Mouse (Mus musculus): ENCODE results near the gene Pth1r.

Gene Pth1r

DNA sequence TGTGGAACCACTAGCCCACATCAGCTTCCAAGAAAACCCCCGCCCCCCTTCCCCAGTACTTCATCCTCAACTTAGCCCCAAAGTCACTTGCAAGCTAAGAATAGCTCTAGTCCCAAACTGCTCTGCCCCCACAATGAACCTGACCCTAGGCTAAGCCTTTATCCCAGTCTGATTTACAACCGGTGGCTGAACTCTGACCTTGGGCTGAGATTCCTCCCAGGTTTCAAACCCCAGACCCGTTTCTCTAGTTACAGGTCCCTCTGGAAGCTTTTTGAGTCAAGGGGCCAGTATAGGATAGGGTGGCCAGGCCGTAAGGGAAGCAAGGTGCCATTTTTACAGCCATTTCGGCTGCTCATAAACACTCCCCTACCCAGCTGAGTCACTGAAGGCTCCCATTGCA lies 707 bp downstream of the Pth1r start:
- DNase-seq, result no peak

DNA sequence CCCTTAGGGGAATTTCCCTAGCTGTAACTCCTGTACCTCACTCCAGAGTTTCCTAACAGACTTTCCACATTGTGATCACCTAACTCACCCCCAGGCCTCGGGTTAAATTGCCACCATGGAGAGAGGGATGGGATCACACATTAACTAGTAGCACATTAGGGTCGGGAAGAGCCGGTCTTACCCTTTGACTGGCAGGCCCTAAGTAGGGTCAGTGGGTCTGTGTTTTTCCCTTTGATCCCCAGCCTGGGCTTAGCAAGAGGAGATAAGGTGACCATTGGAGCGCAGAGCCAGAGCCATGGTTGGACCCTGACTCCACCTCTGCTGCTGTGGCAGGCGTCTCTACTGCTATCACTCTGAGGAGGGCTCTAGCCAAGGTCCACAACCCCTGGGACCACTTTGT lies 1.2 kb downstream of the Pth1r start:
- DNase-seq, result no peak

DNA sequence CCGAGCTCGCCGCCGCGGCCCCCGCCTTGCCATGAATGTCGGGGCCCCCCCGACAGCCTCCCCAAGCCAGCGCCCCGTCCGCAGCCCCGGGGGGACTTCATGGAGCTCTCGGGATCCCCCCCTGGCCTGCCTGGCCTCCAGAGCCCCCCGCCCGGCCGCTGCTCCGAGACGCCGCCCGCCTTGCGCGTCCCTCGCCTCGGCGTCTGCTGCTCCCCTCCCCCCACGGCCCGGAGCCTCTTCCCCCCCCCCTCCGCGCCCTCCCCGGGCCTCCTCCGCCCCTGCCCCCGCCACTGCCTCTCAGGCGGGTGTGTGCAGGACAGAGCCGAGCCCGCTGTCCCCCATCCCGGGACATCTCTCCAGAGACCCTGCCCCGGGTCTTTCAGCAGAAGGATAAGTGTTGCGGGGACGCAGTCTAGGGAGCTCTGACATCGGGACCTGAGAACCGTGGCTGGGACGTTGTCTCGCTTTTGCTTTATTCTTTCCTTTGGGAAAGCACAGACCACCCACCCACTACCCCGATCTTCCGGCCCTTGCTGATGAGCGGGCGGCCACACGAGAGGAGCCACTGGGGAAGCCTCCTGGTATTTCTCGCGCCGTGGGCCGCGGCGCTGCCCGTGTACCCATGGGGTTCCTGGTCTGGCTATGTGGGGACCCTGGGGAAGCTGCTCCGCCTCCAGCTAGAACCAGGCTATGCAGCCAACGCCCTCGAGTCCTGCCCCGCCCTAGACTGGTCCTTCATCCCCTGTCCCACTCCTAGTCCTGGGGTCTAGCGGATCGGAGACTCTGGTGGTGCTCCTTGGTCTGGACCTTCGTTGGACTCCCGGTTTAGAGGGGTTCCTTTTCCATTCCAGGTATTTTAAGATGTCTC lies 3.3 kb downstream of the Pth1r start:
- no peak for DNase-seq

DNA sequence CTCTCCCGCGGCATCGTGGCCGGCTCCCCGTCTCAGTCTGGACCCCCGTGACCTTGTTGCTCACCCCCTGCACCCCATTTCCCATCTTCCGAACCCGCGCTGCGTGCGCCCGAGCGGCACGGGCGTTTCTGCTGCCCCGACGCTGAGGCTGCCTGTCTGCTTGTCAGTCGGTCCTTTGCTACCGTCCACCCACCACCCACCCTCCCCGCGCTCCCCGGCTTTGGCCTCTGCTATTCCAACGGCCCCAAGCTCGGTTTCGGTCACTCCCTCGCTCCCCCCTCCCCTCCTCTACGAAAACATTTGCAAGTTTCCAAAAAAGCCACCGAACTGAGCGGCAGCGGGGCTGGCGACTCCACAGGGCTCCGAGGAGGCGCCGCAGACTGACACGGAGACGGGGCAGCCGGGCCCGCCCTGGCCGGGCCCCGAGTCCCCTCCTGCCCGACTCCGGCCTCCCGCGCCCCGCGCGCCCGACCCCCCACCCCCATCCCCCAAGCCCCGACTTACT lies 3.9 kb downstream of the Pth1r start:
- DNase-seq, result no peak

DNA sequence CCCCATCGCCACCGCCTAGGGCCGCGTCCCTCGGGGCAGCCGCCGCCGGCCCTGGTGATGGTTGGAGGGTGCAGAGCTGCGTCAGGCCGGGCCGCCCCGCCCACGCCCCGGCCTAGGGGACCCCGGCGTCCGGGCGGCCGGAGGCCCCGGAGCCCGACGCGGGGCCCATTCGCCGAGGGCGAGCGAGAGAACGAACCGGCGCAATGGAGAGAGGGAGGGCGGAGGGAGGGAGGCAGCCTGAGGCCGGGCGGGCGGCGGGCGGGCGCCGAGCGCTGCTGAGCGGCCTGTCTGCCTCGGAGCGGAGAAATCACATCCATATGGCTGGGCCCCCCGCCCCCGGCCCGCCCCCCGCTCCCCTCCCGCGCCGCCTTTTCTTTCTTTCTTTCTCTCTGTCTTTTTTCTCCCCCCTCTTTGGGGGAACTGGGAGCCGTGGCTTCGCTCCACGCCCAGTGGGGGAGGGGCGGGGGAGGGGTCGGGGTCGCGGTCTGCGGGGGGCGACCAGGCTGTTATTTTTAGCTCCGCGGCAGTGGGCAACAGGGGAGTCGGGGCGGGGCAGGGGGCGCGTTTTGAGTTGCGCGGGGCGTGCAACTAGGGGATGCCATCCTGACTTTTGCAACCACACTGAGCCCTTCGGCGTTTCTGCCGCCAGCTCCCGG lies 4.5 kb downstream of the Pth1r start:
- no peak for DNase-seq

DNA sequence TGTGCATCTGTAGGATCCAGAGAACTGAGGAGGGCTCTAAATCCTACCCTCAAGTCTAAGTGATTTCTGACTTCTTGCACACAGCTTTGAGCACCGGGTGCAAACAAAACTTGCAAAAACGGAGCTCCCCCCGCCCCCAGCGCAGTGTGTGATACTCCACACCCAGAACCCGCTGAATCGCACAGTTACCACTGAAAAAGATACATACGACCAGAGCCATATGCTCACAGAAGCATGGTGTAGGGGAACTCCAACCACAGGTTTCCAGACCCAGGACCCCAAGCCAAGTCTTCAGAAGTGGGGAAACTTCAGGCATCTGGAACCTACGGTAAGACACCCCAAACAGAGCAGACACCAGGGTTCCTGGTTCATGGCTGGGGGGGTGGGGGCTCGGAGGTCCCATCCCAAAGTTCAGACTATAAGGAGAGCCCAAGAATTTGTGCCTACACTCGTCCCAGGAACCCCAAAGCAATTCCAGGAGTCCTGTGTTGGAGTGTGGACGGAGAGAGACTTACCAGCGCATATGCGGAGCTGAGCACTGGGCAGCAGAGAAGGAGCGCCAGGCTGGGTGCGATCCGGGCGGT lies 5.1 kb downstream of the Pth1r start, which contains the start of gene Myl3:
Gene Myl3 (plus strand): TSS at position 151 of the 584 bp plus-strand sequence.
- DNase-seq, result no peak

DNA sequence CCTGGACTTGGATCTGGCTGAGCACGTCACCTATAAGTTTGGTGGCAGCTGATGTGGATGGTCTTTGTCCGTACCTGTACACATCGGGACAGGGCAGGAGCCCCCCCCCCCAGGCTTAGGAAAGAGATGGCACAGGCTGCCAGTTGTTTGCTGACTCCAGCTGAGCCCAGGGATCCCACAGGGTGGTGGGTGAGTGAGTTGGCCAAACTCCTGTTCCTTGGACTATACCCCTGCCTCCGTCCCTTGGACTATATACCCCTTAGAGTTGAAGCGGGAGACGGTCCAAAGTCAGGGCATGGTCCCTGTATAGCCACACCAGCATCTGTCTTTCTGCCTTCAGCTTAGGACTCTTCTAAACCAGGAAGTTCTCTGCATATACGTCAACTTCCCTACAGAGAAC lies 7.0 kb downstream of the Pth1r start:
- DNase-seq, result no peak

DNA sequence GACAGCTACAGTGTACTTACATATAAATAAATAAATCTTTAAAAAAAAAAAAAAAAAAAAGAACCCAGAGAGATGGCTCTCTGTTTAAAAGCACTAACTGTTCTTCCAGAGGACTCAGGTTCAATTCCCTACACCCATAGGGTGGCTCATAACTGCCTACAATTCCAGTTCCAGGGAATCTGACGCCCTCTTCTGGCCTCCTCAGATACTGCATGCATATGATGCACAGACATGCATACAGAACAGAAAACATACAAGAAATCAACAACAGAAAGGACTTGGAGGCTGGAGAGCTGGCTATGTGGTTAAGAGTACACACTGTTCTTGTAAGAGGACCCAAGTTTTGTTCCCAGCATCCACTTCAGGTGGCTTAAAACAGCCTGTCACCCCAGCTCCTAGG lies 8.9 kb downstream of the Pth1r start:
- DNase-seq, result no peak

DNA sequence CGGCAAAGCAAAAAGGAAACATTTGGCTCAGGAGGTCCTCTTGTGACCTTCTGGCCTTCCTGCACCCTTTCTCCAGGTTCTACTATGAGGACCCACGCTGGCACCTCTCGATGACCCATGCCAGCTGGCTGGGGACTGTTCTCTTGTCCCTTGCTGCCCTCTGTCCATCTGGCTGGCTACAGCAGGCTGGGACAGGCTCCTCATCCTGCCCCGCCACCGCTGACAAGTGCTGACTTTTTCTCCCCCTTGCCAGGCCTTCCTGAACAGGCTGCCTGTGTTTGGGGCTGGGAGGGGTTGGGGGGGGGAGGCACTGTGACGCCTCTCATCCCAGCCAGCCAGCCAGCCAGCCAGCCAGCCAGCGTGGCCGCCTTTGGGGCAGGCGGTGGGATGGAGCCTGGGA lies 10.6 kb downstream of the Pth1r start:
- DNase-seq, result no peak

DNA sequence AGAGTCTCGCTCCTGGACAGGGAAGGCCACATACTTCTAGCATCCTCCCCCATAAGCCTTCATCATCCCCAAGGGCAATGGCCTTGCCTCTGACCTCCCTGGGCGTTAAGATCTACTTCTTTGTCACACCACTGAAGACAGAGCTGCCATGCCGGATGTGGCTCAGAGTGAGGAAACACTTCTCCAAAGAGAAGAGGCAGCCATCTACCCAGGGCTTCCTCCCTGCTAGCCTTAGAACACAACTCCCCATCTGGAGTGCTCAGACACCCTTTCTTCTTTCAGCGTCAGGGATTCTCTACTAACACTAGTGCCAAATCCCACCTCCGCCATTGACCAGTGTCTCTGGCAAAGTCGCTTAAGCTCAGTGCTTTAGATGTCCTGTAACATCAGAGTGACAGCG lies 12.8 kb downstream of the Pth1r start:
- no peak for DNase-seq

DNA sequence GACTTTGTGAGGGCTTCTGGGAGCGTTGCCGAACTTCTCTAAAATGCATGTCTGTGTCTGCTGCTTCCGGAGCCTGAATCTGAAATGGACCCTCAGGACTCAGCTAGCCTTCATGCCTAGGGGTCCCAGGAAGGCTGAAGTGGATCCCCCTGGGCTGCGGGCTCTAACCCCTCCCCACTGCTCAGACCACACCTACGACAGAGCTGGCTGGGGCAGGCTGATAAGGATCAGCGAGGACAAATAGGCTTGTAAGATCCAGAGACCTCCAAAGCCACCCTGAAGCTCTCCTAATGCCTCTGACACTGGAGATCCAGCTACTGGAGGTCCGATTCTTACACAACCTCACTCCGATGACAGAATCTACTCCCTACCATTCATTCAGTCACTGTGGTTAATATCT lies 13.8 kb downstream of the Pth1r start:
- DNase-seq, result no peak

DNA sequence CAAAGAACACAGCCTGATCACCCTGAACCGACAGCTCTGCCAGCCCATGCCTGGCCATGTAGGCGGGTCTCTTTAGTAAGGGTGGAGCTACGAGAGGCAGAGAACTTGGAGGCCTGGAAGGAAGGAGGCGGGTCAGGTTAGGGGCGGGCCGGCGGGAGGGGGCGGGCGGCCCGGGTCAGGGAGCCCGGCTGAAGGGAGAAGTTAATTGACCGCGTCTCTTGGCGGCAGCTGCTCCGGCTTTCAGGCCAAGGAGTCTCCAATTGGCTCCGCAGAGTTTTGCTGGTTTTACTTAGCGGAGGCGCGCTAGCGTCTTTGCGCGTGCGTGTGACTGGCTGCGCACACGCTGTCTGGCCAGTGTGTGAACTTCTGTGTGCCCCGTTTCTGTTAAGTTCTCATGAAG lies 14.3 kb downstream of the Pth1r start:
- no peak for DNase-seq

DNA sequence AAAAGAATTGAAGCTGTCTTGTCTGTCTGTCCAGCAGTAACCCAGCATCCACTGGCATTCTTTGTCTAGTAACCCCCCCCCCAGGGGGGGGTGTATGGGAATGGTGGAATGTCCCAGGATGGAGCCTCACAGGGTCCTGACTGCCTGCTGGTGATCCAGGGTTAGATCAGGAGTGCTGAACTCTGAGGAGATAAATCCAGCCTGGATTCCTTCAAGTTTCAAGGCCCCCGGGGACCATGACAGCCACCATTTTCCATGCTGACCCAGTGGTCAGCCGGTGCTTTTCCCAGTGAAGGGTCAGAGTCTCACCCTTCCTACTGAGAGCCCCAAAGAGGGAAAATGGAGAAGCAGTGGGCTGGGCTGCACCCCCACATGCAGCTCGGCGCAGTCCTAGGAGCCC lies 15.1 kb downstream of the Pth1r start:
- no peak for DNase-seq

DNA sequence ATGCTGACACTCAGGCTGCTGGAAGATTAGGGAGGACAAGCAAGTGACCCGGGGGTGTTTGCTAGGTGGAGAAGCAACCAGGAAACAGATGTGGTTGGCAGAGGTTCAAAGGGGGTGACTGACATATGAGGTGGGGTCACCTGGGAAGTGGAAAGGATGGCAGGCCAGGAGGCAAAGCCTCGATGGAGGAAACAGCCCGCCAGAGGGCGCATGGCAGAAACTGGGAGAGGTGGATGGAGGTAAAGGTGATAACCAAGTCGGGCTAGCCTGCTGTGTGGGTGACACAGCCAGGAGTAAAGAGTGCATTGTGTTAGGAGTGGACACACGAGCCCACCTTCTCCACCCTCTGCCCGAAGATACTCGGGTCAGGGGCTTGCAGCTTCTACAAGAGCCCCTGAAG lies 17.1 kb downstream of the Pth1r start:
- DNase-seq, result no peak

DNA sequence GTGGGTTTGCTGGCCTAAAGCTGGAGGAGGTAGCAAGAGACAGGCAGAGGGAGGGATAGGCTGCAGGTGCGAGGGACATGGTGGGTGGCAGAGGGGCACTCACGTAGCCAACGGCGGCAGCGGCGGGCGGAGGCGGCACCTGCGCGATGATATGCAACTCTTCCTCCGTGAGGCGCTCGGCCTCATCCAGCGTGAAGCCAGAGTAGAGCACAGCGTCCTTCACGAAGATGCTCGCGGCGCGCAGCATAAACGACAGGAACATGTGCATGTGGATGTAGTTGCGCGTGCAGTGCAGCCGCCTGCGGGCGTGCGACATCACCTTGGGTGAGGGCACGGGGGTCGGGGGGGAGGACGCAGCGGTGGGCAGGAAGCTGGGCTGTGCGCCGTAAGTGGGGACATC lies 20.1 kb downstream of the Pth1r start:
- no peak for DNase-seq

DNA sequence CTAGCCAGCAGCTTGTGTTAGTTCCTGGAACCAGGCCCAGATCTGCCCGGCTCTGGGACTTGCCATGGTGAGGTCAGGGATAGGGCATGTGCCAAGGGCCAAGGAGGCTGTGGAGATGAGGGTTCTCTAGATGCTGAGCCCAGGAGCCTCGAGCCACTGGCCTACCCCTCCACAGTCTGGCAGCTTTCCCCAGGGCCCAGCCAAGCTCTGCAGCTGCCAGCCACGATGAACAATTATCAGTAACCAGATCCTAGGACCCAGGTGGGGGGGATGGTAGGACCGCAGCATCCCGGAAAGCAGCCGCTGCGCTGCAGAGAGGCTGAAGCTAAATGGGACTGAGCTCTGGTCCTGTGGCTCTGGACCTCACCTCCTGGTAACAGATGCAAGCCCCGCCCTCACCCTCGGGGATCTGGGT lies 21.2 kb downstream of the Pth1r start:
- DNase-seq, result peak; percentile 37

DNA sequence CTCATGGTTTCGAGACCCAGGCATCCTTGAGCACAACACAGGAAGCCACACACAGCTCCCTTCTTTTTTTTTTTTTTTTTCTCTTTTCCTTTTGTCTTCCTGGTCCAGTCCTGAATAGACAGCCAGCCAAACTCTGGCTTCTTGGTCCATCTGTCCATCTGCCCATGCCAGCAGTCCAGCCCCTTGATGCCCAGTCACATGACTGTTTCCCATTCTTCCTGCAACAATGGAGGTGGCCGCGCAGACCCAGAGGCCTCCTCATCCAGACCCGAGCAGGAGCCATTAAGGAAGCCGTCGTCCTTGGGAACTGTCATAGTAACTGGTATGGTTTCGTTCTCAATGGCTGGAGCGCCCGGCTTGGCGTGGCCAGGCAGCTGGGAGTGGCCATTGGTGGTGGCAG lies 24.9 kb downstream of the Pth1r start:
- DNase-seq, result no peak

DNA sequence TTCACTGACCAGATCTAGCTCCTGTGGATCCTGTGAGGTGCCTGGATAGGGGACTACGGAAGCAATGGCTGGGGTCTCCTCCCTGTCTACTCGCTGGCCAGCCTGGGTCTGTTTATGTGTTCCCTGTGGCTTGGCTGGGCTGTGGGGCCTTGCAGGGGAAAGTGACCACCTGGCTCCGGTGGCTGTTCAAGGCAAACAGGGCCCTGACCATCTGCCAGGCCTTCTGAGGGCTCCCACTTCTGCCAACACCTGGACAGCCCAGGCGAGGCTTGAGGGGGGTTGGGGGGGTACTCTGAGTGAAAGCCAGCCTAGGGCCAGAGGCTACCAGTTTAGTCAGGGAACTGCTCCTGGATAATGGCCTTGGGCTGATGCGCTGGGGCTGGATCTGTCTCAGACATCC lies 27.0 kb downstream of the Pth1r start:
- DNase-seq, result no peak

DNA sequence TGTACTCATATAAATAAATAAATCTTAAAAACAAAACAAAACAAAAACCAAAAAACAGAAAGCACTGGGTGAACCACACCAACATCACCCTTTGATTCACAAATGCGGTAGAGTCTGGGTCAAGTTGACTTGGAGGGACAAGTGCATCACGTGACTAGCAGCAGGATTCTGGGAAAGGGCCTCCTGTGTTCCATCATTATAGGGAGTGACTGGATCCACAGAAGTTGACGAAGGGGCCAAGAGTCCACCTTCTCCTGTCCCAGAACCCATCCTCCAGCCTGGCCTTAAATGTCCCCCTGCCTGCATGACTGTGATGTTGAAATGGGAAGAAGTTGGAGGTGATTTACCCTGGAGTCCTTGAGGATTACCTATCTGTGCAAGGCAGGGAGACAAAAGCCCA lies 28.1 kb downstream of the Pth1r start:
- no peak for DNase-seq

DNA sequence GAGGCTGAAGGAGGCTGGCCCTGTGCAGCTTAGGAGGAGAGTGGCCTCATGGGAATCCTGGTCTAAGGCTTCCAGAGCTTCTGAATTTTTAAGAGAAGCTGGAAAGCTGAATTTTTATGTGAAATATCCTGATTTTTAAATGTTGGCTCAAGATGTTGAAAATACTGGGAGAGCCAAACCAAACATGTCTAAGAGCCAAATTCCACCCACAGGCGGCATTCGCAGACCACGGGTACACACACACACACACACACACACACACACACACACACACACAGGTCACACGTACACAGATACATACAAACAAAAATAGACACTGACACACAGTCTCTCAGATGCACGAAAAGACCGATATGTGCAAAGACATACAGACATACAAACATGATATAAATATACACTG lies 28.9 kb downstream of the Pth1r start:
- no peak for DNase-seq

DNA sequence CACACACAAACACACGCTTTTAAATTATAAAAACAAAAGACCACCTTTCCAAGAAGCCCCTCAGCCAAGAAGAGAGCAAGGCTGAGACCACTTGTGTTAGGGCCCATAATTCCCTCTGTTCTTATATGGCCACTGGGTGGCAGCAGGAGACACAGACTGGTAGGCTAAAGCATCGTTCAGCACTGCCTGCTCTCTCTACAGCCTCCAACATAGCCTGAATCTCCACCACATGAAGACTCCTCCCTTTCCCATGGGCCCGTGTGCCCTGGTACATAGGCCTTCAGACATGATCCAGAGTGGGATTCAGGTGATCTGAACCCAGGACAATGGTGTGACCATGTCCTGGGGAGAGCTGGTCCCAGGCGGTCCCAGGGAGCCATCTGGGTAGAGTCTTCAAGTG lies 30.2 kb downstream of the Pth1r start:
- peak; percentile 52 for DNase-seq

DNA sequence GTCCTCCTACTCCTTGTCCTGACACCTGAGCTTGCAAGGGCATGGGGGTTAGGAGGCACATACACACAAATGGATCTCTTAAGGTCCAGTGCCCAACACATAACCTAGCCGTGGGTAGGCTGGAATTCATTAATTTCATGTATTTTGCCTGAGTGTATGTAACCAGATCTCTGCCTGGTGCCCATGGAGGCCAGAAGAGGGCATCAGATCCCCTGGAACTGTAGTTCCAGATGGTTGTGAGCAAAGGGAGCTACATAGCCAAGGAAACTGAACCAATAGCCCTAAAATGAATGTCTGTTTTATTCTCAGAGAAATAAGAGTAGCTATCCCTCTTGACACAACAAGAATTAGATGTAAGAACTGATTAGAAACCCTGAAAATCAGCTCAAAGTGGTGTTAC lies 31.5 kb downstream of the Pth1r start:
- DNase-seq, result no peak

DNA sequence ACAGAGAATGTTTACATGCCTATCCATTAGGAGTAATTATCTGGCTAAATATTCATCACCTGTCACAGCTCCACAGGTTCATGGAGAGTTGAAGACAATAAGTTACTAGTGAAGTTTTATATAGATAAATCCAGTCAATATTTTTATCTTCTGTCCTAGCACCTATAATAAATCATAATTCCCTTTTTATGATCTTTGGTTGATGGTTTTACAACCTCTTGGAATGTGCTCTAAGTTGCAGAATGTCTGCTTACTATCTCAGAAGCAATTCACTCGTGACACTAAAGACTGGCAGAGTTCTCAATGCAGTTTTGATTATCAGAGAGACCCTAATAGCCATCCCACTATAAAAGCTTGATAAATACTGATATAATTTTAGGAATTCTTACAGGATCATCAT lies 33.6 kb downstream of the Pth1r start:
- no peak for DNase-seq

DNA sequence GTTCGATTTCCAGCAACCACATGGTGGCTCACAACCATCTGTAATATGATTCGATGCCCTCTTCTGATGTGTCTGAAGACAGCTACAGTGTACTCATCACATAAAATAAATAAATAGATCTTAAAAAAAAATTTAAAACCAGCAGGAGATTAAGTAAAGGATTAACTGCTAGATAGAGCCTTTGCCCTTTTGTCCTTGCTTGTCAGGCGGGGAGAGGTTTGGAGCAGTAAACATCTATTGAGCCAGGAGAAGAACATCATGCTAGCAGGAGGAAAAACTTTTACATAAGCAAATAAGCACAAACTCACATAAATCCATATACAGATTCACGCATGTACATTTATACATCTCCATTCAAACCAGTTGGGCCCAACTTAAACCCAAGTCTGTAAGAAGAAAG lies 34.4 kb downstream of the Pth1r start:
- DNase-seq, result no peak
